Mouse (Mus musculus) cerebellum, adult 9-11 months (tissue): Measurements from ENCODE around the gene Acot12.
"Not testable (repeated sequence)": the region's sequence is repeated elsewhere in the genome, so short reads cannot be mapped to it uniquely, and the experiment has no call there.

ENCODE experiments used
- DNase-seq: peaks from one replicate; pipeline ENCODE4 v3.0.0; 2022

Gene Acot12

DNA sequence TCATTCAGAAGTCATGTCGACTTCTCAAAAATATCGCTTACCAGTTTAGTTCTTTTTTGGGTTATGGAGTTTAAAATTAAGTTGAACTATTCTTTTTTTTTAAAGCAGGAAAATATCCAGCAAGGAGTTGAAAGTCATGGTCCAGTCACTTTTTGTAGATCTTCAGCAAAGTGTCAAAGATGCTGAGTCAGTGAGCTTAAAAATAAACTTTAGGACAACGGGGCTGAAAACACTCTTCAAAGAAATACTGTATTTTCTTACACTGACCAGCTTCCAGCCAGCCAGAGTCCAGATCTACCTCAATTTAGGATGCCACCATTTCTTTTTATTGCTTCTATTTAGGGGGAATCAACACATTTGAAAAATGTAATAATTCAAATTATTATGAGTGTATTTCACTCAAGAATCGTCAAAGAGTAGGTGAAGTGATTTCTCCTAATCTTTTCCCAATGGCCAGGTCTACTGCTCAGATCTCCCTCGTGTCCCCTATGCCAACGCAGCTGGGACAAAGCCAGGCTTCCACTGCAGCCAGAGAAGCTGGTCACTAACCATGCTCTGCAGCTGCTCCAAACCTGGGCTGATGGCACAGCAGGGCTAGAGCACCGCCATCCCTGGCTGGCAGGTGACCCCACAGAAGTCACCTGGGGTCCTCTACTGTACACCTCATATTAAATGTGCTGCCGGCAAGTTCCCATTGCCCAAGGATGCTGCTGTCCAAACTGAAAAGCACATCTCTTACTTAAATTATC, 19.2 kb downstream of the Acot12 start:
- DNase-seq = no peak

DNA sequence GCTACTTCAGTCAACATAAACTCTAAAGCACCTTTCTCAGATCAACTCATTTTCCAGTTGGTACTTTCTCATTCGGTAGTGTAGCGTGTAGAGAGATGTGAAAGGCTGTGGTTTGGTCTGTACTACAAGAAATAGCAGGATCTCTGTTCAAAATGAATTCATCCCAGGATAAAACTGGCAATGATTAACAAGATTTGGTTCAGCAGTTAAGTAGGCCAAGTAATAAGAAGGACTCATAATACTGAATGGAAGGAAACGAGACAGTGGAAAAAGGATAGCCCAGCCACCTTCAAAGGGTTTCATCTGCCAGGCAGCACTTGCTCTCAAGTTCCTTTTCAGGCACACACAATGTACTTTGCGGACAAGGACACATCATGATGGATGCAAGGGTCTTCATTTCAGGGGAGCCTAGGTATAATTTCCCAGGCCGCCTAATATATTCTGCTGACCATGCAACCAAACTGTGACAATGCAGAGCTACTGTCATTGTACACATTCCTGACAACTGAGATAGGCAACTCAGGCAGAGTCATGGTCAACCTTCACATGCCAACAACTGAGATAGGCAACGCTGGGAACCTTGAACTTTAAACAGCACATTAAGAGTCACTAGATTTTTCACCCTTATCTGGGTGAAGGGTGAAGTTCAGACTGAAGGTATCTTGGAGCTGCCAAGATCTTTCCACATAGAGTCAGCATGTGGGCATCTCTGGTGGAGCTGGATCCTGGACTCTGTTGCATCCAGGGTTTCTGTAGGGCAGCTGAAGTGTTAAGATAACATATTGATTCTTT, 20.5 kb downstream of the Acot12 start:
- DNase-seq = no peak

DNA sequence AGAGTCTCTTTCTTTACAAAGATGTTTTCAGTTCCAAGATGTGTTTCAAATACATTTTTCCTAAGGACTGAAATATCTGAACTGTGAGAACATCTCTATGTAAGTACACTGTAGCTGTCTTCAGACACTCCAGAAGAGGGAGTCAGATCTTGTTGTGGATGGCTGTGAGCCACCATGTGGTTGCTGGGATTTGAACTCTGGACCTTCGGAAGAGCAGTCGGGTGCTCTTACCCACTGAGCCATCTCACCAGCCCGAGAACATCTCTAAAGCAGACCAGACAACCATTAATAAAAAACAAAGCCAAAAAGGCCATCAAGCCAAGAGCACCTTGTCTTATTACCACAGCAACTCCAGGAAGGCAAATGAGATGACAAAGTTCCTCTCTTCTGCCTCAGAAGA, 22.3 kb downstream of the Acot12 start:
- not testable (repeated sequence) for DNase-seq

DNA sequence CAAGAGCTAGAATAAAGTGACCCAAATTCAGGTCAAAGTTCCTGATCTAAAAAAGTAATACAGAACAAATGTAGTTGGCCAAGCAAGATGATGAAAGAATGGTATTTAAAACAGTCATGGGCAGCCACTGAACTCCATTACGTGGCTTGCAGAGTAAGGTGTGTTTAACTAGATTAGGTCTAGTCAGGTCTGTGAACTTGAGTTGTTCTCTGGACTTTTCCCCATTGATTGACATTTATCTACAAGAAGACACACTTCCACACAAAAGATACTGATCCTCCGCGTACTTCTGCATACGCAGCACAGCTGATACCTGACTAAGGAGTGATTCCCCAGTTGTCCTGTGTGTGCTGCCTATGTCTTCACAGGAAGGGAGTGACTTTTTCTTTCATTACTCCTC, 24.3 kb downstream of the Acot12 start:
- no peak for DNase-seq

DNA sequence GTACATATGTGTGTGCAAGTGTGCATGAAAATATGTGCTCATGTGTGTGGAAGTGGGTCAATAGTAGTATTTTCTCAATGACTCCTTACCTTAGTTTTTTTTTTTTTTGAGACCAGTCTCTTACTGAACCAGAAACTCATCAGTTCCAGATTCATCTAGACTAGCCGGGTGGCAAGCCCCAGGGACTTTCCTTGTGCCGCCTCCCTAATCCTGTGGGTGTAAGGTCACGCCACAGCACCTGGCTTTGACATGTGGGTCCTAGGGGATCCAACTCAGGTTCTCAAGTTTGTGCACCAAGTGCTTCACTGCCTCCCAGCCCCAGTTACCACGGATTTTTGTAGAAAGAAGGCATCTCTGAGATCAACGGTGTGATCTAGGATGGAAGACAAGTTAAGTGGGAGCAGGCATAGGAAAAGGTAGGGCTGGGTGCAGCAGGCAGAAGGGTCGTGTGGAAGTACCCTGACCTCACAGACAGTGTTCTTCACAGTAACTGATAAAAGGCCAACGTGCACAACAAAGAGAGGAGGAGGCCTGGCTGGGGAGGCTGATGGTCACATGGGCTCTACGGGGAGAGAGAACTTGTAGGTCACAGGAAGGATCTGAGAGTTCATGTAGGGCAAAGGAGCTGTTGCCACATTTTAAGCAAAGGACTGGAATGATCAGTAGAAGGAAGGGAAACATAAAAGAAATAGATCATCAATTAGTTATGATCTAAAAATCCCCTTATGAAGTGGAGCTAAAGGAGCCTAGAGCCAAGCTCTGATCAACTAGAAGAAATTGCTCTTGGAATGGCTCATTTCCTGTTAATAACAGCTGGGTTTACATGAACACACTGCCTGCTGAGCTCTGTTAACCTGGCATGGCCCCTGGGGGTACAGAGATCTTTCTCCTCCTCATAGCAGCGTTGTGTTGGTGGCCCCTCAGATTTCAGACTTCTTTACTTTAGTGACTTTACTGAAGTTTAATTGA, 27.7 kb downstream of the Acot12 start:
- no peak for DNase-seq

DNA sequence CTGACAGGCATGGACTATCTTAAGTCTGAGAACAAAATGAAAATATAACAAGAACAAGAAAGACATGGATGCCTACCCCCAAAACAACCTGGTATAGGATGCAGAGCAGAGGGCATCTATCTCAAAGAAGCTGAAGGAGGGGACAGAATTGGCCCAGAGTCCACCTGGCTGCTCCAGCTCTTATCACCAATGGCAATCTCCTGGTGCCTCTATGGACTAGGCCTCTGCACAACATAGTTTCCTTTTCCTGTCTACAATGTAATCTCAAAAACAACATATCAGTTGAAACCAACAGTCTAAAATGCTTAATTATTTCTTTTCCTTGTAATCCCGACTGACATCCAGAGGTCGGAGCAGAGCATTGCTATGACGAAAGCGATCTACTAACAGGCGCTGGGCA, 36.8 kb downstream of the Acot12 start:
- no peak for DNase-seq

DNA sequence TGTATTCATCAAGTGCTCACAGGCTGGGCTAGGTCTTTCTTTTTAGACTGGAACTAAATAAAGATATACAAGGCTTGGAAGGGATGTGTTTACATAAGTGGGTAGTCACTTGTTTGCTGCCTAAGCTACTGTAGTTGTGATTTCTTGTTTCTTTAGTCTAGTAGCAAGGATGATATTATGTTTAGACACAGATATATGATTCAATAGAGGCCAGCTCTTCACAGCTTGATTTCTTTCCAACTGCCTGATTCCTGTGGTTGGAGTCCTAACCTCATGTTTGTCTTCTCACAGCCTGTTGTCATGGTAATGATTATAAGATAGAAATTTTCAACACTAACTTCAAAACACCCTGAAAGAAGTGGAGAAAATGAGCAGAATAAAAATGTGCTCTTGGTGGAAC, 38.6 kb downstream of the Acot12 start:
- DNase-seq = no peak

DNA sequence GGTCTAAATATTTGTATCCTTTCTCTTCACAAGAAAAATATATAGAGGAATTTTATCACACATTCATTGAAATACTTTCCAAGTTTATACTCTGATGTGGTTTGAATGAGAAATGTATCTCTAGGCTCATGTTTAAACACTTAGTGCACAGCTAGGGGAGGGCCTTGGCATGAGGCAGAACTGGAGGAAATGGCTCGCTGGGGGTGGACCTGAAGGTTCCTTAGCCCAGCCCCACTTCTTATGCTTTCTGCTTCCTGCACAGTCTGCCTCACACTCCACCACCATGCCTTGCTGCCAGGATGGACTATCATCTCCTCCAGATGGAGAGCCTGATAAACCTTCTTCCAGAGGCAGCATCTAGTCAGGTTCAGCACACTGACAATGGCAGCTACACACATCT, 50.7 kb downstream of the Acot12 start:
- DNase-seq = no peak

DNA sequence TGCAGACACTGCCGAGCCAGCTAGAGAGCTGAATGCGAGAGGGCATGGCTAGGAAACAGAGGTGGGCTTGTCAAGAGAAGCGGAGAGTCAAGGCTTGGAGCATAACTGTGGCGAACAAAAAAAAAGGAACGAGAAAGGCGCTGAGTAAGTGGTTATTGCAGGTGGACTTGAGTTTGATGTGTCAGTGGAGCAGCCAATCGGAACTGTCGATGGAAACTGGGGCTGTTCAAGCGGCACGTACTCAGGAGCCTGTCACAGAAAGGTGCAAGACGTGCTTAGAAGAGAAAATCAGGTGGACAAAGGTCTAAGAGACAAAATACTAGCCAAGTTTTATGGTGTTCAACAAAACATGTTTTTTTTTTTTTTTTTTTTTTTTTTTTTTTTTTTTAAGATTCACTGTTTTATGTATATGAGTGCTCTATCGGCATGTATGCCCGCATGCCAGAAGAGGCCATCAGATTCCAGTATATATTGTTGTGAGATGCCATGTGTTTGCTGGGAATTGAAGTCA, 53.7 kb downstream of the Acot12 start:
- no peak for DNase-seq

DNA sequence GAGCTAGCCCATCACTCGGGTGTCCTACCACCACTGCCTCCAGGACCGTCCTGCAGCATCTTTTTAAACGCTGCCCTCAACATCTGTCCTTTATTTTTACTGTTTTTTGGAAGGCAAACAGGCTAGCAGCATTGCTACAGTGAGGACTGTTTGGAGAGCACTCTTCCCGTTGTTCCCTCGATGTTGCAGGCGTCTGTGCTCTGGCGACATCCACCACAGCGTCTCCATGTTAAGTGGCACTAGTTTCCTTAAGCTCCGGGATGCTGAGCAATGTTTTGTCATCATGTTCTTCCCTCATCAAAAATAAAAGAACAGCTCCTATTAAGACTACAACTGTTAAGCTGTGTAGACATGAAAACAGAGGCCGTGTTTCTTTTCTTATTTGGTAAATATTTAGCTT, 54.3 kb downstream of the Acot12 start:
- no peak for DNase-seq

DNA sequence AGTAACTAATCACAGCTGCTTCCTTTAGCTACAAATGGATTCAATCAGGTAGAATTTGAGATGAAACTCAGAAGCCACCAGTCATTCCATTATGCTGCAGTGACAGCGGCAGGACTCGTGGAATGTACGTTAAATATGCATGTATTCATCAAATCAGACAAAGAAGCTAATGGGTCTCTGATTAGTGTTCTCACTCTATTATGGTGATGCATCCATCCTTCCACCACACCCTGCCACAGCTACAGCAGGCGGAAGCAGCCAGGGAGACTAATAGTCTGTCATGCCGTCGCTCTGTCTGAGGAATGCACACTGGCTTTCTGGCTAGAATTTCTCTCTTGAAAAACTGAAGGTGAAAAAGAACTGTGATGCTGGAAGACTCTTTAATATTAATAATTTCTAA, 54.7 kb downstream of the Acot12 start:
- no peak for DNase-seq

DNA sequence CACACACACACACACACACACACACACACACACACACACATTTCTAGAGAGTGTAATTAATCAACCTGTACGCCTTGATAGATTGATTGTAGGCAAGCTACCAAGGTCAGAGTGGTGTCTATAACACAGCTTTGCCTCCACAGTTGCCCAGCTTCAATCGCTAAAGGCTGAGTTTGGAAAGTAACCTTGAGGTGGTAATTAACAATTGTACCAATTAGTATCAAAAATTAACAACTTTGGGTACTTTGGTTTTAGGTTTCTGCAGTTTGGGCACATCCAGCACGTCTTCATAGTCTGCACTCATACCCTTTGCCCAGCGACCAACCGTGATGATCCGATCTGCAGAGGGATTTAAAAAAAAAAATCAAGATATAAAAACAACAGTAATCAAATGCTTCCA, 55.6 kb downstream of the Acot12 start:
- DNase-seq = no peak

DNA sequence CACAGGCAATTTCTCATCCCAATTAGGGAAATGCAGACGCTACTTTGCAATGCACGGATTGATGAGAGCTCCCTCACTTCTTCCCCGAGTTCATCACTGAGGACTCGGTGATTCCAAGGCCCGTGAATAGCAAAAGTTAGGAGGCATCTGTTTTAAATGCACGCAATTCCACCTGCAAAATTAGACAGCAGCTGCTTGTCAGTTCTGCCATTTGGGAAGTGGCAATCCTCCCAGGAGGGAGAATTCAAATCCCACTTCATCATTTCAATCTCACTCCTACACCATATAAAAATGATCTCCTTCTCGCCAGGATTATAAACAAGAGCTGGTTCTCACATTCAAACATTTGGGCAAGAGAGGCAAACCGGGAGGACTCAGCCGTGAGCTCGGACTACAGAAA, 56.1 kb downstream of the Acot12 start:
- DNase-seq = no peak

DNA sequence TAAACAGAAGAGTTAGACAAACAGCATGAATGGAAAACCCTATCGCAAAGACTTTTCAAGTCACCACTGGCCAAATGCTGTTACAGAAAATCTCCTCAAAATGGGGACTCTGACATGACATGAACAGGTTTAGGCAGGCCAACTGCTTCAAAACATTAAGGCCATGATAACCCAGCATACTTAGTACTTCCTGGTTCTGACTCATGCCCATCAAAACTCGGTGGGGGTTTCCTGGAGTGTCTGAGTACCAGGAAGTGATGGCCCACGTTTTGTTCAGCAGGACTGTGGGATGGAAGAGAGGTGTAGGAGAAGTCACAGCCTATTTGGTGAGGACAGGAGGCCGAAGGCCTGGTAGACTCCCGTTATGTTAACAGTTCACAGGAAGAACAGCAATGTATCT, 60.4 kb downstream of the Acot12 start:
- DNase-seq = no peak

DNA sequence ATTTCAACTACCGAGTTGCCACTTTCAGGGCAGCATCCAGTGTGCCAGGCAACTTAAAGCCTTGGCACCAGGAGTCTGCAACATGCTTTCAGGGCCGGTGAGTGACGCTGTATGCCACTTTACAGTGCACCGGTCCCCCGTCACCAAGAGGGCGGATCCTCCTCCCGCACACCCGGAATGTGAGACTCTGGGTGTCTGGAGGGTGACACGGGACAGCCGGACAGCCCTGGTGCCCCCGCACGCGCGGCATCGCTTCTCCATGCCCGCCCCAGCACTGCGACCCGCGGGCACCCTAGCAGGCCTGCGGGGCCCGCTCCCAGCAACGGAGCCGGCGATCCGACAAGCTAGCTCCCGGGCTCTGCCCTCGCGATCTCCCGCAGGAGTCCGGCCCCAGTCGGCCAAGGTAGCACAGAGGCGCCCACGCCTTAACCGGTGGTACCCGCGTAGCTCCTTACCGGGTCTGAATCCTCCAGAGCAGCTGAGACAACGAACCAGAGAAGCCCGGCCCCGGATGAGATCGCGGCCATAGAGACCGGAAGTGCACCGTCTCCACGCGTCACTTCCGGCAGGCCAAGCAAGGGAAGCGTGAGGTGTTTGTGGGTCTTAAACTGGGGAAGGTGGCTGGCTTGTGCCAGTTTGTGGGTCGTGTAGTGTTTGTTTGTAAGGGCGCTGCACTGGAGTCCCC, 66.0 kb downstream of the Acot12 start, which contains the start of gene Zcchc9:
TSS of gene Zcchc9 (minus strand) at position 551 of the 685 bp plus-strand sequence.
- DNase-seq = peak; percentile 92

DNA sequence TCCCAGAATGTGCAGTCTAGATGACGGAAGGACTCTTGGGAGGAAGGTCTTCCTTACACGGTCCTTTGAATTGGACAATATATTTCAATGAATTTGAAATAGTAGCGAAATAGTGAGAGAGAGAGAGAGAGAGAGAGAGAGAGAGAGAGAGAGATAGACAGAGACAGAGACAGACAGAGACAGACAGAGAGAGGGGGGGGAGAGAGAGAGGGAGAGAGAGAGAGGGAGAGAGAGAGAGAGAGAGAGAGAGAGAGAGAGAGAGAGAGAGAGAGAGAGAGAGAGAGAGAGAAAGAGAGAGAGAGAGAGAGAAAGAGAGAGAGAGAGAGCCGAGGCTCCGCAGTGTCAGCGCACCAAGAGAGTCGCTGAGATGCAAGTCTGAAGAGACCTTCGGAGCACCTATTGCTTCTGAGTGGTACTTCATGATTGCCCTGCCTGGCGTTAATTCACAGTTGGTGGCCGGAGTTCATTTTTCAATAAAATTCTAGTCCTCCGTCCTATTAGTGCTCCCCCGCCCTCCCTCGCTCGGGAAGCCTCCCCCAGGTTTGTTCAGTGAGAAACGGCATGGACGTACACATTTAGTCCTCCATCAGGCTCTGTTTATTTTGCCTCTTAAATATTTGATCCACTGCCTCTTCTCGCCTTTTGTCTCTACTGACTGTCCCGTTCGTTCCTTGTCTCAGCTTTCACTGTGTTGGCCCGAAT, 66.7 kb downstream of the Acot12 start:
- DNase-seq = peak; percentile 26

DNA sequence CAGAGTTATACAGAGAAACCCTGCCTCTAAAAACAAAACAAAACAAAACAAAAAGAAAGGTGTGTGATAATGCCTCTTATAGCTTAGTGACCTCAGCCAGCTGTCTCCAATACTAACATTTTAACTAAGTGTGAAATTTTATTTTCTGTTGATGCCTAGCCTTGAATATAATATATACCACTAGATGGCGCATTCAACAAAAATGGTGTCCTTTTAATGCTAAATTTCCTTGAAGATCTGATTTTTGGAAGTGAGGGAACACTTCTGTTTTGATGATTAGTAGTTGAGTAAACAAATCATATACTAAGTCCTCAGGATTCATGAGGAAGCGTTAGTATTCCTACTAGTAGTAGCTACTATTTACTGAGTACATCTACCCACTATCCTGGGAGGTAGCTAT, 68.2 kb downstream of the Acot12 start:
- DNase-seq = no peak

DNA sequence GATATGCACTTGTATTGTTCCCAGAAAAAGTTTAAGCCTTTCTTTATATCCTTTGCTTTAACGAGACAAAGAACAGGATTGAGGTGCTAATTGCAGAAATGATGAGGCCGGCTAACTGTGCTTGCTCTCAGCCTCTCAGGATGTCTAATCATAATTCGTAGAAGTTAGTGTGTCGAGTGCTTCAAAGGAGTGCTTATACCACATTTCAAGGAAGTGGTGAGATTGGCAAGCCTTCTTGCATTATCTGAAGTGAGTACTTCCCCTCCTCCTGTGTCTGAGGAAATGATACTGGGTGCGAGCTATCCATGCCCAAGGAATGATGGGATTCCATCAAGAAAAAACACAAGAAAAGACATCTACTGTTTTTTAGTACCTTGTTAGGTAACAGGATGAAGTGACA, 73.4 kb downstream of the Acot12 start:
- DNase-seq = no peak

DNA sequence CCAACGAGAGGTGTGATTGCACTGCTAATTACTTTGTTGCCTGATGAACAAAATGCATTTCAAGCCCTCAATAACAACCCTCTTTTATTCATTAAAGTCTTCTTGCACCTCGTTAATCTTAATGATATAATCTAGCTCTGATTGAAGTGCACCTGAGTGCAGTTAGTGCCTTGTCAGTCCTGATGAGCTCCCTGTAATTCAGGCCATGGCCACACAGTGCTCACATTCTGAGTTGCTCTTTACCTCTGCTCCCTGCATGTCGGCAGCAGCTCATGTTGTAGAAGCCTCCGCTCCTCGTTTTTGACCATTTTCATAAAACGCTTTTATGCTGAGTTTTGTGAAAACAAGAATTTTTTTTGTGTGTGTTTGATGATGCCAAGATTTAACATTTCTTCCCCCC, 82.4 kb downstream of the Acot12 start:
- DNase-seq = no peak

DNA sequence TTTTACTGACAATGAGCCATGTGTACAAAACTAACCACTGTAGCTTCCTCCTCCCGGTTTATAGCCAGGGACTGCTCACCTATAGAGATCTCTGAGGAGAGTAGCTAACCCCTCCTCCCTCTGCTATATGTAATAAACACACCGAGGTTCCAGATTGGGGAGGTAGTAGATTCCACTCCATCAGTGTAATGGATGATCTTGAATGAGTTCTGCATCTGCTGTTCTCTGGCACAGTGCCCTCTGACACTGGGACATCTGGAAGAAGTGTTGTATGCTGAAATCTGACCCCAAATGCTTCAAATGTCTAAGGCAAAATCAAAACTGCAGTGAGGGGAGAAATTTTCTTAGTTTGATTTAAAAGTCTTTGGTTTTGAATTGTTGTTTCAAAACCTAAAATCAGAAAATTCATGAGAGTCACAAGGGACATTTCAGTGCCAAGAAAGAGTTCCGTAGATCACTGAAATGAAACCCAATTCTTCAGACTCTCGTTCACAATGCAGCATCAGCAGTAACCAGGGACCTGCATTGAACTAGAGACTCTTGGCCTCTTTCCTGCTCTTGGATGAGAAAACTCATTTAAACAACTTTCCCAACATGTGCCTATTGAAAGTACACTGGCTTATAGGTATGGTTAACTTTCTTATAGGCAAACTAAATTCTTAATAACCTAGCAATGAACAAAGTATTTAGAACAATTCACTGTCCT, 83.7 kb downstream of the Acot12 start:
- no peak for DNase-seq

DNA sequence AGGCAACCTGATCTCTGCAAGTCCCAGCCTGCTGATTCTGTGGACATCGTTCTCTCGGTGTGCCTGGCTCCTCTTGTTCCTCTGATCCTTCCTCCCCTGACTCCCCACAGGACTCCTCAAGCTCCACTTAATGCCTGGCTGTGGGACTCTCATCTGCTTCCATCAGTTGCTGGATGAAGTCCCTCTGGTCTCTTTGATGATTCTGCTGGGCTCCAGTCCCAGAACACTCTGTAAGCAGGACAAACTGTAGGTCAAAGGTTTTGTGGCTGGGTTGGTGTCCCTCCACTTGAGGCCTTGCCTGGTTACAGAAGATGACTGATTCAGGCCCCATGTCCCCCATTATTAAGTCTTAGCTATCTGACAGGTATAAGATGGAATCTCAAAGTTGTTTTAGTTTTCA, 84.8 kb downstream of the Acot12 start:
- DNase-seq = no peak
